In the genomic region with DNA sequence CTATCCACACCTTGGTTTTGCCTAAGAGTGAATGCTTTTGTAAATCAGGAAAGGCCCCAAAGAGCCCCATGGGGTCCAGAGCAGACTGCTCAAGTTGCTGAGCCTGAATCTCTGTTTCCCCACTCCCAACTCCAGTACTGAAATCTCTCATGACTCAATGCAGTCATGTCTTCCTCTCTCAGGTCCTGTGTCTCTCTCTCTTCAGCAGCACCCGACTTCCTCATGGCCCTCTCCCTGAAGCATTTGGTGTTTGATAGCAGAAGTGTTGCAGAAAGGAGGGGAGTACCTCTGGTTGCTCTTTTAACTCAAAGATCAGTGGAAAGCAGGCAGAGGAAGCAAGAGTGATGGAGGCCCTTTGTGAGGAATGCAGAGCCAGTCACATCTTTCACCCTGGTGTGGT, we compare ENCODE assay signal across 25 mouse cellular contexts.
"Had no signal": no experiment of that assay in that cellular context is flagged by ENCODE, and none has a peak within 500 bp of the region (broad histone marks: within the 10 kb centered on the region; RNA-seq: fewer than 3 reads in every experiment).

No protein-coding gene starts in this region.

- H3K9ac ChIP-seq: heart, embryonic 12.5 days; hindbrain, embryonic 12.5 days; hindbrain, embryonic 14.5 days; intestine, embryonic 15.5 days; limb, embryonic 13.5 days; limb, embryonic 15.5 days; liver, embryonic 12.5 days; liver, embryonic 14.5 days had no signal

- H3K27me3 ChIP-seq: heart, embryonic 12.5 days; intestine, embryonic 15.5 days; limb, embryonic 15.5 days; liver, embryonic 12.5 days had no signal

- H3K9me3 ChIP-seq: heart, embryonic 10.5 days; heart, embryonic 12.5 days; hindbrain, embryonic 10.5 days; hindbrain, embryonic 12.5 days; intestine, embryonic 15.5 days; limb, embryonic 13.5 days; limb, embryonic 15.5 days; liver, embryonic 12.5 days had no signal

- ATAC-seq: hindbrain, embryonic 16.5 days; inflammation-experienced regulatory T-cells, adult 6 months; intestine, embryonic 15.5 days; intestine, postnatal 0 days; liver, embryonic 12.5 days had no signal

- H3K4me3 ChIP-seq: heart, embryonic 10.5 days; heart, embryonic 12.5 days; hindbrain, embryonic 10.5 days; hindbrain, embryonic 12.5 days; intestine, embryonic 15.5 days; left cerebral cortex, adult 2 months; limb, embryonic 13.5 days; limb, embryonic 15.5 days; liver, embryonic 12.5 days had no signal

- H3K4me2 ChIP-seq: heart, embryonic 12.5 days; hindbrain, embryonic 12.5 days; hindbrain, embryonic 14.5 days; intestine, embryonic 15.5 days; limb, embryonic 15.5 days; liver, embryonic 12.5 days had no signal

- H3K27ac ChIP-seq: heart, embryonic 10.5 days; hindbrain, embryonic 10.5 days; hindbrain, embryonic 12.5 days; hindbrain, embryonic 14.5 days; intestine, embryonic 15.5 days; left cerebral cortex, adult 2 months; limb, embryonic 13.5 days; limb, embryonic 15.5 days; liver, embryonic 12.5 days; liver, embryonic 14.5 days had no signal

- H3K4me1 ChIP-seq: heart, embryonic 10.5 days; heart, embryonic 12.5 days; intestine, embryonic 15.5 days; liver, embryonic 12.5 days had no signal

- DNase-seq: gastrocnemius, postnatal 14 days; gastrocnemius, postnatal 36 days; heart, adult 18-20 months; heart, postnatal 10 days; heart, postnatal 4 days; kidney, adult 18-20 months; kidney, adult 8-10 months; kidney, postnatal 10 days; kidney, postnatal 25 days; kidney, postnatal 4 days; layer of hippocampus, adult 9-11 months had no signal

- H3K36me3 ChIP-seq: heart, embryonic 10.5 days; heart, embryonic 12.5 days; hindbrain, embryonic 10.5 days; hindbrain, embryonic 12.5 days; intestine, embryonic 15.5 days; limb, embryonic 13.5 days; limb, embryonic 15.5 days; liver, embryonic 12.5 days had no signal
